Mouse (Mus musculus) heart, adult 11 months (tissue): ENCODE measurements around the gene Iqch.
"Not testable (repeated sequence)": the region's sequence is repeated elsewhere in the genome, so short reads cannot be mapped to it uniquely, and the experiment has no call there.

Source experiments
- DNase-seq: peaks from one replicate; pipeline ENCODE4 v3.0.0; 2022

The Iqch gene

GRCm38 (mm10) chr9:63556933-63557332 lies 45.4 kb downstream of the Iqch start:
- peak; percentile 55 for DNase-seq

- no peak for DNase-seq
These were observed 46.0 kb downstream of the Iqch start for GRCm38 (mm10) chr9:63556316-63556715.

GRCm38 (mm10) chr9:63555460-63555990 lies 46.8 kb downstream of the Iqch start:
- peak; percentile 88 for DNase-seq

DNA sequence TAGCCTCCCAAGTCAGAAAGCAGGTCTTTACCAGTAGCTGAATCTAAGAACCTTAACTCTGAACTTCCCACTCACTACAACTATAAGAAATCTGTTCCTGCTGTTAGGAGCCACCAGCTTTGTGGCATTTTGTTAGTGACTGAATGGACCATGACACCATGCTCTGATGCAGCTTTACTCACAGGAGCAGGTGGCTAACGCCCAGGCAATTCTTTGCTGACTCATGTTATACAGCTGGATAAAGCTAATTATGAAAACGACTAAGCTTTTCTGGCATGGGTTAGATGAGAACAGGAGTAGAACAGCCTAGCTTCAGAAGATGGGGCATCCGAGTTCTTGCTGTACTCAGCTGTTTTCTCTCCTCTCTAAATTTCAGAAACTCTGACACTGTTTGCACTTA lies 48.7 kb downstream of the Iqch start:
- DNase-seq: peak; percentile 19

- not testable (repeated sequence) for DNase-seq
These were observed 51.6 kb downstream of the Iqch start for GRCm38 (mm10) chr9:63550701-63551100.

- DNase-seq: peak; percentile 55
These were observed 53.3 kb downstream of the Iqch start for GRCm38 (mm10) chr9:63548966-63549365.

DNA sequence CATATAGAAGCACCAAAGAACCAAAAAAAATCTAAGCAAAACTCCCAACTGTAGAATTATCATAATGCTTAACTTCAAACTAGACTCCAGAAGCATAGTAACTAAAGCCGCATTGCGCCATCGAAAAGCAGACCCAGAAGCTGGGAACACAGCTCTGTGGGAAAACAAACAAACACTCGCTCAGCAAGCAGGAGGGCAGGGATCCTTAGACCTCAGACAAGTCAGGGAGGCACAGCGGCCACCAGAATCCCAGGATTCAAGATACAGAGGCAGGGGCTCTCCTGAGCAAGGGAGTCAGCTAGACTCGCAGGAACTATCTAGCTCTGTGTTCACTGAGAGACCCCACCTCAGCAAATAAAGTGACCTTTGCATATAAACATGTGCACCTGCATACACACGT lies 60.4 kb downstream of the Iqch start:
- peak; percentile 53 for DNase-seq

DNA sequence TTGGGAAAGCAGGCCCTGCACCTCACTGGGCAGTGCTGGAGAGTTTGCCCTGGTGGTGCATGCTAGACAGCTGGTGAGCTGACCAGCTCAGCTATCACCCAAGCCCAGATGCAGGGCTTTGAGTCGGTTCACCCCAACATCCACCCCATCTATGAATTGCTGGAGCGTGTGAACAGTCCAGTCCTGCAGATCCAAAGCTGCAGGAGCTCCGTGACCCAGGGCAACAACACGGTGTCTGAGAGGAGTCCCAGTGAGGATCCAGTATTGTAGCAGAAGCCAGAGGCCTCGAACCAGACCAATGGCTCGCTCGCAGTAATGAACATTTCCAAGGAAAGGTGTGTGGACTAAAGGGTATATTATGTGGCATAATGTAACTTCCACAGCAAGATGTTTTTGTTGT lies 61.0 kb downstream of the Iqch start:
- peak; percentile 61 for DNase-seq

DNA sequence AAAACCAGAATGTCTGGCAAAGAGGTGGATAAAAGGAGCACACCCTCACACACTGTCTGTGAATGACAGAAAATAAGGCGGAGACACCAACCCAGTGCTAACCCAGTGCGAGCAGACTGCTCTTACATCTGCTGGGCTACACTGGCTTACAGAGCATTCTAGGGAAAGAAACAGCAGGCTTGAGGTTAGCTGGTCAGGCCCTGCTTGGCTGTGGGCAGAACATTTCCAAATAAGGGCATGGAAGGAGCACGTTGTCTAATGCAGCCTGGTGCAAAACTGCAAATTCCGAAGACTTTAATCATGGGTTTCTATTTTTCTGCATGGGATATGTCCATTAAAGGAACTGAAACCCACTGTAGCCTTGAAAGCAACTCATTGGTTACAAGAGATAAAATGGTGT lies 64.8 kb downstream of the Iqch start:
- peak; percentile 60 for DNase-seq

DNA sequence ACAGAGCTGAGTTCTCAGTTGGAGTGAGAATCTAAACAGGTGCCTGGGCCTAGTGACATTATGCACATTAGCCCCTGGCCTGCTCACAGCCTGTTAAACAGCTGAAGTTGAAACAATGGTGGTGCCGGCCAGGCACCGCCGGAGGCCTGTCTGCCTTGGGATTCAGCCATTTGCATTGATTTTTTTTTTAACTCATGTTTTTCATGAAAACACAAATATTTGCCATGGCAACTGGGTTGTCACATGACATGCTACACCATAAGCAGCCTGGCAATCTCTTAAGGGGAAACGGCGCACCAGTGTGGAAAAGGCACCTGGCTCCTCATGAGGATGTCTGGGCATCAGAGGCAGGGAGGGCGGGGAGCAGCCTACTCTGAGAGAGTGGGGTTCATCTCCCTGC lies 67.3 kb downstream of the Iqch start:
- peak; percentile 57 for DNase-seq

- peak; percentile 70 for DNase-seq
These were observed 67.9 kb downstream of the Iqch start for GRCm38 (mm10) chr9:63534371-63534780.

DNA sequence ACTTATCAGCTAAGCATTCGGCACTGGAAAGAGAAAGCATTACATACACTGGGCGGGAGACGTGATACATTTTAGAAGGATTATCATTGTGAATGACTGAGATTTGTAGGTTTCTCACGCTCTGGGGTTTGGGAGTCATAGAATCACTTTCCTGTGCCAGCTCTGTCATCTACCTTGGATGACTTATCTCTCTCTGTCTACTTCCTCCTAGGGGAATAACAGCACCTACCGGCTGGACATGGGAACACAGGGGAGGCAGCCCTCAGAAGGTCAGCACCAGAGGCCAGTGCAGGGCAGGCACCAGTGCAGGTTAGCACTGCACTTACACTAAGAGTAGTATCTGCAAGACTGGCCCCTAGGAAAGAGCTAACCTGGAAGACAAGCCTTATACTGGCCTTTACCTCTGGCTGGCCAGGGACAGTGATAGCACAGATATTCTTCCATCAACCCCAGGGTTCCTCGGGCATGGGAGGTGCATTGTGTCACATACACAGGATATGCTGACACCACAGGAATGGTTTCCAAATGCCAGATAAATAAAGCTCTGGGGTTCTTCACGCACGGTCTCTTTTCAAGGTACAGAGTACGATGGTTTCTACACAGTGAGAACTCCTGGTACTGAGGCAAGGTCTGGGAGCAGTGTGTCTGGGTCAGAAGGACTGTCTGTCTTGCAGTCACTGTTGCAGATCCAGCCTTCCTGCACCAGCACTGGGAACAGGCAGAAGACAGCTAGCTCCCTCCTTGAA lies 69.2 kb downstream of the Iqch start:
- DNase-seq: peak; percentile 76

GRCm38 (mm10) chr9:63523937-63524253 lies 78.4 kb downstream of the Iqch start:
- DNase-seq: peak; percentile 49

- DNase-seq: no peak
These were observed 78.9 kb downstream of the Iqch start for GRCm38 (mm10) chr9:63523251-63523936.

DNA sequence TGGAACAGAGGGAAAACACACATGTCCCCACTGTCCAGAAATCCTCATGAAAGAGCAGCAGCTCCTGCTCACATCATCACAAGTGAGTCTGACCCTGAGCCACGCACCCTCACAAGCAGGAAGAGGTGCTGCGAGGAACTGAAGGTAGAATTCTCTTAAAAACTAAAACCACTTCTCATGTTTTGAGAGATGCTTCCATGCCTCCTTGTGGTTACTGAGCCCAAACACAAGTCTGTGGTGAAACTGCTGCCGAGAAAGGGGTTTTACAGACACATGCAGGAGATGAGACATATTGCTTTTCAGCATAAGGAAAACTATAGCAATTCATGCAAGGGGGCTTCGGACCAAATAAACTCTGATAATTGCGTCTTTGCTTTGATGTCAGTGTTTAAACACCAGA lies 89.4 kb downstream of the Iqch start:
- DNase-seq: no peak

- no peak for DNase-seq
These were observed 91.3 kb downstream of the Iqch start for GRCm38 (mm10) chr9:63511034-63511433.

DNA sequence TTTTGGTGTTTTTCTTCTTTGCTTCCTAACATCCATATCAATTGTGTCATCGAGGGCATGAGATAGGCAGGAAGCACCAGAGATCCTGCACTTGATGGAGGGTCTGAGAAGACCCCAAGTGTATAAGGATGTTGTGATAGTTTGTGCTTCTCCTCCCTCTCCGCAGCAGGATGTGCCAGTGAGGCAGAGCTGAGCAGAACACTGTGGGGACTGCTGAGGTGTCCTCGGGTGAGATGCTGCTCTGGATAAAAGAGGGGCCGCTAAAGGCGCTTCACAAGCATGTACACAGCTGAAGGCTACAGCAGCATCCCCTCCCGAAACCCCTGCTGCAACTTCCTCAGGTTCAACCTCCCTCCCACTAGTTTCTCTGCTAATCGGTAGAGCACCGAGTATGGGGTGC lies 95.2 kb downstream of the Iqch start:
- DNase-seq: no peak

- no peak for DNase-seq
These were observed 98.4 kb downstream of the Iqch start for GRCm38 (mm10) chr9:63503890-63504289.

DNA sequence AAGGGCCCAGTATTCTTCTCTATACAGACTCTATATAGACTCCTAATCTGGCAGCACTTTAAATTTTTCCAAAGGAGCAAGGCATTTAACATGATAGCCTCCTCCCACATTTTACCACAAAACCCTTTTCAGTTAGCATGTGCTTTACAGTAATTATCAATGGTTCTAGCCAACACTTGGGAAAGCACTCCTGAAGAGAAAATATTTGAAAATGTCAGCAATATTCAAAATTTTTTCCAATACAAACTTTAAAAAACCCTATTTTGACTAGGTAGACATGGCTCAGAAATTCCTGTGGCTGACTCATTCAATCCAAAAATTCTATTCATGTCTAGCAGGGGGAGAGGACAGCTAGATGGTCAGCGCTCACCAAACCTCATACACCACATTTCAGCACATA lies 100.8 kb downstream of the Iqch start:
- DNase-seq: no peak

GRCm38 (mm10) chr9:63499912-63500311 lies 102.4 kb downstream of the Iqch start:
- DNase-seq: no peak

- DNase-seq: no peak
These were observed 106.5 kb downstream of the Iqch start for GRCm38 (mm10) chr9:63495786-63496185.

- DNase-seq: no peak
These were observed 108.5 kb downstream of the Iqch start for GRCm38 (mm10) chr9:63493746-63494145.

DNA sequence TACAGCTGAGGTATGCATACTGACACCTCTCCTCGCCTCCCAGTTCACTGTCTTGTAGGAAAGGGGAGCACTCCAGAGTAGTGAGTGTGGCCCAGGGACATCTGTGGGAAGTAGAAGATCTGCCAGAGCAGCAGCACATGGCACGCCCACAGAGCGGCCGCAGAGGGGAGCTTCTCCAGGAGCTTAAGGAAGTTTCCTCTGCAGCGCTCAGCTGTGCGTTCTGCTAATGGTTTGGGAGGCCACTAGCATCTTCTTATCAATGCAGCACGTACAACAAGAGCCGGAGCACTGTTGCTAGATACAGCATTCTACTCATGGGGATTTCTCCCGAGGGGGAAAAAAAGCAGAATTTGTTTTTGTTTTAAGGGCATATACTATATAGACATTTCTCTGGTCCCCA lies 110.0 kb downstream of the Iqch start:
- DNase-seq: no peak

- DNase-seq: no peak
These were observed 111.6 kb downstream of the Iqch start for GRCm38 (mm10) chr9:63490521-63491307.
